Mouse (Mus musculus): ENCODE data around the gene Hao2. TPM values are rescaled to one million over a fixed set of nuclear protein-coding genes. Genes with fewer than 3 reads are reported as not detected.

The Hao2 gene
- polyA plus RNA-seq, 1 experiment from 2014 or later, result 6.5 TPM

DNA sequence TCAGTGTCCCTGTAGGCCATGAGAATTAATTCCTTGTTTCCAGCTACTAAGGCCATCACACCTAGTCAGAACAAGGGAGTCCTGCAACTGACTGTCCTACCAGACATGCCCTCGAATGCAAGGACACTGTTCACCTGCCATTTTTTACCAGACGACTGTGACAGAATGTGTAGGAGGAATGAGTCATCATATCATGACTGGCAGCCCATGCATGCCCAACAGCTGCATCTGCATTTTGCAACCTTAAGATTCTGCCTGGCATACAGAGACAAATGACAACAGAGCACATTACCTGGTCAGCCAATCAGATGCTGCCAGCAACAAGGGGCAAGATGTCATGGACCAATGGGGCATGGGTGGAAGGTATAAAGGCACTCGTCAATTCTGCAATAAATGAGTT lies 27.4 kb upstream of the Hao2 start:
- H3K4me1 ChIP-seq (ENCODE audit: control insufficient read depth, insufficient read depth, low read length), result no peaks in the 10 kb centered on the region
- ATAC-seq (ENCODE audit: insufficient read depth, low FRiP score), result no peak
- H3K4me2 ChIP-seq (ENCODE audit: low read depth, low read length), result no peak overlapping the region
- no peak overlapping the region for H3K4me3 ChIP-seq (replicated peaks; ENCODE audit: low read length)
- WGBS, result 74% methylated on average over 3 of the region's 3 CpGs
- no peaks in the 10 kb centered on the region for H3K36me3 ChIP-seq (ENCODE audit: control insufficient read depth, insufficient read depth, low read length)
- no peaks in the 10 kb centered on the region for H3K27me3 ChIP-seq (ENCODE audit: control insufficient read depth, insufficient read depth, low read length)
- no peak overlapping the region for H3K9ac ChIP-seq (ENCODE audit: low read length)
- H3K27ac ChIP-seq (ENCODE audit: low read length), result no peak overlapping the region
- no peaks in the 10 kb centered on the region for H3K9me3 ChIP-seq (replicated peaks; ENCODE audit: control insufficient read depth, low read length)

DNA sequence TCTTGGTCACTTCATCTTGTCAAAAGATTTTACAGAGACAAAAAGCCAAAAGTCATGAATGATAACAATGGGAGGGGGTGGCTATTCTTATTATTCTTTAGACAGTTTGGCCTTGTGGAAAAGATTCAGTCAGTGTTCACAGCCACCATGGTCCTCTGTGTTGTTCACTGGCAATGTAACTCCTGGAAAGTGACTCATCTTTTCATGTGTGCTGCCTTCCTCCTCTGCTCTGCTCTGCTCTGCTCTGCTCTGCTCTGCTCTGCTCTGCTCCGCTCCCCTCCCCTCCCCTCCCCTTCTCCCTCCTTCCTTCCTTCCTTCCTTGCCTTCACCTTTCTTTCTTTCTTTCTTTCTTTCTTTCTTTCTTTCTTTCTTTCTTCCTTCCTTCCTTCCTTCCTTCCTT lies 24.2 kb upstream of the Hao2 start:
- 63% methylated on average over 1 of the region's 1 CpGs for WGBS
- no peak for ATAC-seq (ENCODE audit: insufficient read depth, low FRiP score)
- no peaks in the 10 kb centered on the region for H3K9me3 ChIP-seq (replicated peaks; ENCODE audit: control insufficient read depth, low read length)

DNA sequence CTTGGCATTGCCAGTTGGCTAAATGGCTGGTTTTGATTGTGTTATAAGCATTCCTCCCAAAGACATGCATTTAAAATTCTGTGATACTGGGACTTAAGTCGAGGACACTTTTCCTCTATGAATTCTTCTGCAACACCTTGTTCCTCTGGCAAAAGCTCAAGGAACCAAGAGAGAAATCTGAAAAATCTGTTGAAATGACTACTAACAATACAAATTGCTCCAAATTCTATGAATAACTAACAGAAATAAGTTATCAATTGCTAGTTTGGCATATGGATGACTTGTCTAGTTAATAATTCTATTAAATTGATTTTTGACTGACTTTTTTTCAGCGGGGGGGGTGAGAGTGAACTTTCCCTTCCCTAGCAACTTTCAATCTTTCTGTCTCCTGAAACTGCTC lies 23.8 kb upstream of the Hao2 start:
- H3K9me3 ChIP-seq (replicated peaks; ENCODE audit: control insufficient read depth, low read length), result no peaks in the 10 kb centered on the region
- ATAC-seq (ENCODE audit: insufficient read depth, low FRiP score), result no peak
- no peak overlapping the region for H3K4me3 ChIP-seq (replicated peaks; ENCODE audit: low read length)
- WGBS, result 75% methylated on average over 2 of the region's 2 CpGs
- H3K36me3 ChIP-seq (ENCODE audit: control insufficient read depth, insufficient read depth, low read length), result no peaks in the 10 kb centered on the region
- H3K4me2 ChIP-seq (ENCODE audit: low read depth, low read length), result no peak overlapping the region
- no peak overlapping the region for H3K27ac ChIP-seq (ENCODE audit: low read length)
- no peak overlapping the region for H3K9ac ChIP-seq (ENCODE audit: low read length)
- no peaks in the 10 kb centered on the region for H3K4me1 ChIP-seq (ENCODE audit: control insufficient read depth, insufficient read depth, low read length)
- H3K27me3 ChIP-seq (ENCODE audit: control insufficient read depth, insufficient read depth, low read length), result no peaks in the 10 kb centered on the region

More for the DNA sequence above, 24.2 kb upstream of the Hao2 start:
- Histone ChIP-seq H3K4me1 (ENCODE audit: control insufficient read depth, insufficient read depth, low read length) (no peaks in the 10 kb centered on the region), H3K4me2 (ENCODE audit: low read depth, low read length) (no peak overlapping the region), H3K27ac (ENCODE audit: low read length) (no peak overlapping the region), H3K27me3 (ENCODE audit: control insufficient read depth, insufficient read depth, low read length) (no peaks in the 10 kb centered on the region), H3K4me3 (replicated peaks; ENCODE audit: low read length) (no peak overlapping the region), H3K36me3 (ENCODE audit: control insufficient read depth, insufficient read depth, low read length) (no peaks in the 10 kb centered on the region), H3K9ac (ENCODE audit: low read length) (no peak overlapping the region)

DNA sequence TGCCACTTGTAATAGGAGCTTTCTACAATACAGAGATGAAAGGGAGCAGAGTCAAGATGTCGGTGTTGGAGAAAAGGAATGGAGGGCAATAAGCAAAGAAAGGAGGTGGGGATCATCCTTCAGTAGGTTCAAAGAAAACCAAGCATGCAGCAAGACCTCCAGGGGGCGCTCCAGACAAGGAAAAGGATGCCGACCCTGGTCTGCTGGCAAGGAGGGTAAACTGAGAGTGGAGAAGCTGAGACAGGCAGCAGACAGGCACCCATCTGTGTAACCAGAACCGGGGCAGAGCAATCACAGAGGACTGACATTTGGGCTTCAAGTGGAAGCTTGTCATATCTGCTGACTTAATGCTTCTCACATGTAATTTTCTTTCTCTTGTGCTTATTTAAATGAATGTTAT lies 22.6 kb upstream of the Hao2 start:
- H3K9ac ChIP-seq (ENCODE audit: low read length), result no peak overlapping the region
- no peaks in the 10 kb centered on the region for H3K4me1 ChIP-seq (ENCODE audit: control insufficient read depth, insufficient read depth, low read length)
- H3K27me3 ChIP-seq (ENCODE audit: control insufficient read depth, insufficient read depth, low read length), result no peaks in the 10 kb centered on the region
- no peak for ATAC-seq (ENCODE audit: insufficient read depth, low FRiP score)
- H3K9me3 ChIP-seq (replicated peaks; ENCODE audit: control insufficient read depth, low read length), result no peaks in the 10 kb centered on the region
- H3K4me2 ChIP-seq (ENCODE audit: low read depth, low read length), result no peak overlapping the region
- H3K27ac ChIP-seq (ENCODE audit: low read length), result no peak overlapping the region
- no peak overlapping the region for H3K4me3 ChIP-seq (replicated peaks; ENCODE audit: low read length)
- no peaks in the 10 kb centered on the region for H3K36me3 ChIP-seq (ENCODE audit: control insufficient read depth, insufficient read depth, low read length)
- 5% methylated on average over 4 of the region's 4 CpGs for WGBS

DNA sequence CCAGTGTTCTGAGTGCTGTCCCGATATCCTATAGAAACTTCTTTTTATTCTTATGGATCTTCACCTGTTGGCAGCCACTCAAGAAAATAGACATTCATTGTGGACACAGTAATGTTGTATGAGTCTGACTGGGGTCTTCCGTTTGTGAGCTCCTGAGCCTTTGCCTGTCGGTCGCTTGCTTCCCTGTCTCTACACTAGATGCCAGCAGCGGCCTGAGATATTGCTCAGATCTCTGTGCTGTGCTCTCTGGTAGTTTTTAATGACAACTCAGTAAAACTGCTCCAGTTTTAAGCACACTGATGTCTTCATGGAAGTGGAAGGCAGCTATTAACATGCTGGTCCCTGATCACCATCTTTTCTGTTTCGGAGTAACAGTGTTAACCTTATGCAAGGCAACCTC lies 20.6 kb upstream of the Hao2 start:
- H3K36me3 ChIP-seq (ENCODE audit: control insufficient read depth, insufficient read depth, low read length), result no peaks in the 10 kb centered on the region
- WGBS, result 74% methylated on average over 6 of the region's 6 CpGs
- no peak overlapping the region for H3K4me3 ChIP-seq (replicated peaks; ENCODE audit: low read length)
- no peaks in the 10 kb centered on the region for H3K27me3 ChIP-seq (ENCODE audit: control insufficient read depth, insufficient read depth, low read length)
- no peak overlapping the region for H3K9ac ChIP-seq (ENCODE audit: low read length)
- H3K9me3 ChIP-seq (replicated peaks; ENCODE audit: control insufficient read depth, low read length), result no peaks in the 10 kb centered on the region
- H3K27ac ChIP-seq (ENCODE audit: low read length), result no peak overlapping the region
- H3K4me1 ChIP-seq (ENCODE audit: control insufficient read depth, insufficient read depth, low read length), result no peaks in the 10 kb centered on the region
- ATAC-seq (ENCODE audit: insufficient read depth, low FRiP score), result no peak
- H3K4me2 ChIP-seq (ENCODE audit: low read depth, low read length), result no peak overlapping the region

DNA sequence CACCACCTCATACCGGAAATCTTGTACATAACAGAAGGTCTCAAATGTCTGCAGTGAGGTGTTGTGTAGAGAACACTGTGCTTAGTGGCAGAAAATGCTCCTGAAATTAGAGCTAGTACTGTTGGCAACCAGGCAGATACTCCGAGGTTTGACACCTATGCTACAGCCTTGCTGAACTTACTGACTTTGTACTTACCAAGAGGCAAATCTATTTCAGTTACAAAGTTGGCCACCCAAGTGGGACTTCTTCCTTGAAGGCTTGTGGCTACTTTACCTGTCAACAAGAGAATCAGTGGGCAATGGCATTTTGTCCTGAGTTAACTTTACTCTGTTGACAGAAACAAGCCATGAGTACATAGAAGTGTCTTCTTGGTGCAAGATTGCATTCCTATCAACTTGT lies 4.6 kb upstream of the Hao2 start:
- H3K4me3 ChIP-seq (replicated peaks; ENCODE audit: low read length), result no peak overlapping the region
- H3K27me3 ChIP-seq (ENCODE audit: control insufficient read depth, insufficient read depth, low read length), result no peaks in the 10 kb centered on the region
- H3K9ac ChIP-seq (ENCODE audit: low read length), result no peak overlapping the region
- H3K4me1 ChIP-seq (ENCODE audit: control insufficient read depth, insufficient read depth, low read length), result no peaks in the 10 kb centered on the region
- ATAC-seq (ENCODE audit: insufficient read depth, low FRiP score), result no peak
- whole genome bisulfite sequencing, result 87% methylated on average over 2 of the region's 2 CpGs
- H3K36me3 ChIP-seq (ENCODE audit: control insufficient read depth, insufficient read depth, low read length), result no peaks in the 10 kb centered on the region
- no peak overlapping the region for H3K4me2 ChIP-seq (ENCODE audit: low read depth, low read length)
- no peak overlapping the region for H3K27ac ChIP-seq (ENCODE audit: low read length)
- H3K9me3 ChIP-seq (replicated peaks; ENCODE audit: control insufficient read depth, low read length), result no peaks in the 10 kb centered on the region

GRCm38 (mm10) chr3:98895071-98895601 lies 2.1 kb upstream of the Hao2 start:
- Histone ChIP-seq H3K27me3 (ENCODE audit: control insufficient read depth, insufficient read depth, low read length) (no peaks in the 10 kb centered on the region), H3K36me3 (ENCODE audit: control insufficient read depth, insufficient read depth, low read length) (no peaks in the 10 kb centered on the region), H3K4me1 (ENCODE audit: control insufficient read depth, insufficient read depth, low read length) (no peaks in the 10 kb centered on the region), H3K27ac (ENCODE audit: low read length) (no peak overlapping the region), H3K9ac (ENCODE audit: low read length) (no peak overlapping the region), H3K4me3 (replicated peaks; ENCODE audit: low read length) (no peak overlapping the region), H3K4me2 (ENCODE audit: low read depth, low read length) (peak overlapping the region; percentile 36), H3K9me3 (replicated peaks; ENCODE audit: control insufficient read depth, low read length) (no peaks in the 10 kb centered on the region)
- WGBS, result 33% methylated on average over 10 of the region's 10 CpGs
- ATAC-seq (ENCODE audit: insufficient read depth, low FRiP score), result no peak

GRCm38 (mm10) chr3:98890430-98890829 lies 2.6 kb downstream of the Hao2 start:
- Histone ChIP-seq H3K27ac (ENCODE audit: low read length) (no peak overlapping the region), H3K36me3 (ENCODE audit: control insufficient read depth, insufficient read depth, low read length) (no peaks in the 10 kb centered on the region), H3K9ac (ENCODE audit: low read length) (no peak overlapping the region), H3K4me1 (ENCODE audit: control insufficient read depth, insufficient read depth, low read length) (no peaks in the 10 kb centered on the region), H3K4me3 (replicated peaks; ENCODE audit: low read length) (no peak overlapping the region), H3K4me2 (ENCODE audit: low read depth, low read length) (no peak overlapping the region), H3K9me3 (replicated peaks; ENCODE audit: control insufficient read depth, low read length) (no peaks in the 10 kb centered on the region), H3K27me3 (ENCODE audit: control insufficient read depth, insufficient read depth, low read length) (no peaks in the 10 kb centered on the region)
- ATAC-seq (ENCODE audit: insufficient read depth, low FRiP score), result no peak
- WGBS, result 77% methylated on average over 4 of the region's 4 CpGs

DNA sequence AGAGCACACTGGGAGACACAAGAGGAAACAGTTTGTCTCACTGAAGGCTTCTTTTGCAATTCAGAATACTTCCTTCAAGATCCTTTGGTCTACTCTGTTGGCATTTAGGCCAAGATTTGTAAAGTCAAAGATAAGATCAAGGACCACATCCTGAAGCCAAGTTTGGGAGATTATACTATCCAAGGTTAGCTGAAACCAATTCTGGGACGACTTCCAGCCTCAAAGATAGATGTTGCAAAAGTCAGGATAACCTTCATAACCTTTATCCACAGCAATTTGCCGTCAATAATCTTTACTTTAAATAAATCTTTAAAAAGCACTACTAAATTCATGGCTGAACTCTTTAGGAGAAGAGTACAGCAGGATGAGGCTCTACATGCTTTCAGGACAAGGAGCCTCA lies 4.8 kb downstream of the Hao2 start:
- Histone ChIP-seq H3K27ac (ENCODE audit: low read length) (no peak overlapping the region), H3K4me1 (ENCODE audit: control insufficient read depth, insufficient read depth, low read length) (no peaks in the 10 kb centered on the region), H3K9ac (ENCODE audit: low read length) (no peak overlapping the region), H3K36me3 (ENCODE audit: control insufficient read depth, insufficient read depth, low read length) (no peaks in the 10 kb centered on the region), H3K27me3 (ENCODE audit: control insufficient read depth, insufficient read depth, low read length) (no peaks in the 10 kb centered on the region), H3K4me2 (ENCODE audit: low read depth, low read length) (no peak overlapping the region), H3K4me3 (replicated peaks; ENCODE audit: low read length) (no peak overlapping the region), H3K9me3 (replicated peaks; ENCODE audit: control insufficient read depth, low read length) (no peaks in the 10 kb centered on the region)
- ATAC-seq (ENCODE audit: insufficient read depth, low FRiP score), result no peak
- whole genome bisulfite sequencing, result 54% methylated on average over 2 of the region's 2 CpGs

- no peaks in the 10 kb centered on the region for H3K36me3 ChIP-seq (ENCODE audit: control insufficient read depth, insufficient read depth, low read length)
- H3K9ac ChIP-seq (ENCODE audit: low read length), result no peak overlapping the region
- H3K27me3 ChIP-seq (ENCODE audit: control insufficient read depth, insufficient read depth, low read length), result no peaks in the 10 kb centered on the region
- no peak overlapping the region for H3K4me2 ChIP-seq (ENCODE audit: low read depth, low read length)
- no peak overlapping the region for H3K27ac ChIP-seq (ENCODE audit: low read length)
- no peaks in the 10 kb centered on the region for H3K4me1 ChIP-seq (ENCODE audit: control insufficient read depth, insufficient read depth, low read length)
- H3K9me3 ChIP-seq (replicated peaks; ENCODE audit: control insufficient read depth, low read length), result no peaks in the 10 kb centered on the region
- no peak for ATAC-seq (ENCODE audit: insufficient read depth, low FRiP score)
- H3K4me3 ChIP-seq (replicated peaks; ENCODE audit: low read length), result no peak overlapping the region
- 78% methylated on average over 2 of the region's 2 CpGs for WGBS
Measured at GRCm38 (mm10) chr3:98880831-98881230, 12.2 kb downstream of the Hao2 start.

All from stomach, embryonic 16.5 days (tissue).